Mouse (Mus musculus) thymus, postnatal 10 days (tissue): ENCODE data around the gene Clk2.
"Not testable (repeated sequence)": the region's sequence is repeated elsewhere in the genome, so short reads cannot be mapped to it uniquely, and the experiment has no call there.

Source experiments
- DNase-seq, 2 experiments: peaks; one replicate each; pipeline ENCODE4 v3.0.0; 2021; ENCODE audit warnings: low spot score in 2 of 2

The Clk2 gene

DNA sequence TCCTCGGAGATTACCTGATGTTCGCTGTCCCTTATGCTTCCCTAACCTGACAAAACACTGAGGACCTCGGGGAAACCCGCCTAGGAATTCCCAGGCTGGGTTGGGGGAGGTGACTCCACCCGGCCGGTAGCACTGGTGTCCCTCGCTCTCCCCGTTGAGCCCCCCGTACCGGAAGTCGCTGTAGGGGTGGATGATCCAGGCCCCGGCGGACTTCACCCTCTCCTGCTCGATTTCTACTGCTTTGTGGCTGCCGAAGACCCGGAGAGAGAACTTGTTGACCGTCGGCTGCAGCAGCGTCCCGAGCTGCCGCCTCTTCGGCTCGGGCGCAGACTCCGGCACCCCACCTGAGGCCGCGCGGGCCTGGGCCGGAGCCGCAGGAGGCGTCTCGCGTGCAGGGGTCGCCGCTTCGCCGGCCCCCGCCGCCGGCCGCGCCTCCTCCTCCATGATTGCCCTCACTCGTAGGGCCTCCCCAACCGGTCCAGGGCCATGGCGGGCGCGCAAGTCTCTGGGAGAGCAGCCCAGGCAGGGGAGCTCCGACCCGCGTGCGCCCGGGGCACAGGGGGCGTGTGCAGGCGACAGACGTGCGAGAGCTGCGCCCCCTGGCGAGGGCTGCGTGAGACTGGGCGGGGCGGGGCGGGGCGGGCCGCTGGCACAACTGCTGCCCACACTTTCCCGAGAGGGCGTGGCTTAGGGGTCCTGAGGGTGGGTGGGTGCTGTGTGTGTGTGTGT, 4.8 kb upstream of the Clk2 start, which contains the start of gene Hcn3:
TSS of gene Hcn3 (minus strand) at position 581 of the 729 bp plus-strand sequence.
- peak; percentile 65 to 89 for DNase-seq

DNA sequence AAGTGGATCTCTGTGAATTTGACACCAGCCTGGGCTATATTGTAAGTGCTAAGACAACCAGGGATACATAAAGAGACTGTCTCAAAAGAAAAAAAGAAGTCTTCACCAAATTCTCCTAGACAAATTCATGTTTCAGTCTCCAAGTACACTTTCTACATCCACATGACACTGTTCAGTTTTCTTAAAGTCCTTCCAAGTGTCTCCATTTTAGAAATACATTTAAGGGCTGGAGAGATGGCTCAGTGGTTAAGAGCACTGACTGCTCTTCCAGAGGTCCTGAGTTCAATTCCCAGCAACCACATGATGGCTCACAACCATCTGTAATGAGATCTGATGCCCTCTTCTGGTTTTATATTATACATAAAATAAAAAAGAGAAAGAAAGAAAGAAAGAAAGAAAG, 3.4 kb upstream of the Clk2 start:
- not testable (repeated sequence) for DNase-seq

DNA sequence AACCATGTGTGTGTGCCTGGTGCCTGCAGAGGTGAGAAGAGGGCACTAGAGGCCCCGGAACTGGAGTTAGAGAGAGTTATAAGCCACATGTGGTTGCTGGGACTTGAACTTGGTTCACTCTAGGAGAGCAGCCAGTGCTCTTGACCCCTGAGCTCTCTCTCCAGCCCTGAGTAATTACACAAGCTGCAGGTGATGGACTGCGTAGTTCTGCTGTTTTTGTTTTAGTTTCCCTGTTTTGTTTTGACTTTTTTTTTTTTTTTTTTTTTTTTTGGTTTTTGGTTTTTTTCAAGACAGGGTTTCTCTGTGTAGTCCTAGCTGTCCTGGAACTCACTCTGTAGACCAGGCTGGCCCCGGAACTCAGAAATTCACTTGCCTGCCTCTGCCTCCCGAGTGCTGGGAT, 2.8 kb upstream of the Clk2 start:
- no peak for DNase-seq

DNA sequence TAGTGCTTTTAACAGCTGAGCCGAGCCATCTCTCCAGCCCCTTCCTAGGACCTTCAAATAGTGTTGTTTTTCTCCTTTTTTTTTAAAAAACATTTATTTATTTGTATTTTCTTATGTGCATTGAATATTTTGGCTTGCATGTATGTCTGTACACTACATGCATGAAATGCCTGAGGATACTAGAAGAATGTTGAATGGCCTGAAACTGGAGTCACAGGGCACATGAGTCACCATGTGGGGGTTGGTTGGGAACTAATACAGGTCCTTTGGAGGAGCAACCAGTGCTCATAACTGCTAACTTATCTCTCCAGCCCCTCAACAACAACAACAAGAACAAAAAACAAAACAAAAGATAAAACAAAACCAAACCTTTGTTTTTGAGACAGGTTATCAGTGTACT, 1.5 kb upstream of the Clk2 start:
- no peak for DNase-seq

DNA sequence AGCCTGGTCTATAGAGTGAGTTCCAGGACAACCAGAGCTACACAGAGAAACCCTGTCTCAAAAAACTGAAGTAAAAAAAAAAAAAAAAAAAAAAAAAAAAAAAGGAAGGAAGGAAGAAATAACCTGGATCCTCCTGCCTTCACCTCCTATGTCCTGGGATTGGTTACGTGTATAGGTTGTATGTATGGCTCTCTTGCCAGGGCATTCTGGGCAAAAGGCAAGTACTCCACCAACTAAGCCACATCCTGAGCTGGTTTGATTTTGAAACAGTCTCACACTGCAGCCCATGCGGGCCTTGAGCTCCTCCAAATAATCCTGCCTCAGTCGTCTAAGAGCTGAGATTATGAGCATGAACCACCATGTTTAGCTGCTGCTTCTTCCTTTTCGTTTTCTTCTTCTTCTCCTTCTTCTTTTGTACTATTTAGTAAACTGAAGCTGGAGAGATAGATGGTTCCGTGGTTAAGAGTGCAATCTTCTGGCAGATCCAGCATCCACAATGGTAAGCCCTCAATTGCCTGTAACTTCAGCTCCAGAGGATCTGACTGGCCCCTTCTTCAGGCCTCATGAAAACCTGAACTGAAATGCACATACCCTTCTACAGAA, 851 bp upstream of the Clk2 start:
- DNase-seq = peak in 1 of 2 experiments; percentile 15

DNA sequence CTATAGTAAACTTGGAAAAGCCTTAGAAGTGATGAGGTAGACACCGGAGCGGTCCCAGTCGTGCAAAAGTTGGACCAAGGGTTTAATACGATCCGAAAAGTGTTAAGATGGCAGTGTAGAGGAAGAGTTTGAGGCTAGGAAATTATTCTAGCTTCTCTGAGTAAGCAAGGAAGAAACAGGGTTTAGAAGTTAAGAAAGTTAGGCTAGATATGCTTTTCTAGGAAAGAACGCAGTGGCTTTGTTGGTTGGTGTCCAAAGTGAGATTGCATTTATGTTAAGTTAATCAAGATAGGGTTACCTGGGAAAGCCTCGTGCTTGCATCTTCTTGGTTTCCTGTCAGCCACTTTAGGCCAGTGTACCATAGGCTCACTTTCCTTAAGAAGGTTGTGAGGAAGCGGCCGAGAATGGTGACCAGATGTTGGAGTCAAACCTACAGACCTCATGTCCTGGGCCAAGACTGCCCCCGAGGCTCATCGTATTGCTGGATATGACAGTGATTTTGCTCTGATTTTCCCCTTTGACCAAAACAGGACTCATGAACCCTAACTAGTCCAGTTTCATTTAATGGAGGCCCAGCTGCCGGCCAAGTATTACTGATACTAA, 774 bp downstream of the Clk2 start:
- DNase-seq = no peak

DNA sequence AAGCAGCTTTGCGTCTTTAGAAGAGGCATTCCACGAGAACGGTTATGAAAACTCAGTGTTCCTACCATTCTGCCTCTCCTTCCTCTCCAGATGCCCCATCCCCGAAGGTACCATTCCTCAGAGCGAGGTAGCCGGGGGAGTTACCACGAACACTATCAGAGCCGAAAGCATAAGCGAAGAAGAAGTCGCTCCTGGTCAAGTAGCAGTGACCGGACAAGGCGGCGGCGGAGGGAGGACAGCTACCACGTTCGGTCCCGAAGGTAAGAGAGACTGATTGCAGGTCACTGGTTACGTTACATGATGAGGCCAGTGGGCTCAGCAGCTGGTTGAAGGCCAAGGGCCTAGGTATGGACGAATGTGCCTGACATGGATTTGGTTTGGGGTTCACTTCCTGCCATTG, 2.4 kb downstream of the Clk2 start:
- no peak for DNase-seq

DNA sequence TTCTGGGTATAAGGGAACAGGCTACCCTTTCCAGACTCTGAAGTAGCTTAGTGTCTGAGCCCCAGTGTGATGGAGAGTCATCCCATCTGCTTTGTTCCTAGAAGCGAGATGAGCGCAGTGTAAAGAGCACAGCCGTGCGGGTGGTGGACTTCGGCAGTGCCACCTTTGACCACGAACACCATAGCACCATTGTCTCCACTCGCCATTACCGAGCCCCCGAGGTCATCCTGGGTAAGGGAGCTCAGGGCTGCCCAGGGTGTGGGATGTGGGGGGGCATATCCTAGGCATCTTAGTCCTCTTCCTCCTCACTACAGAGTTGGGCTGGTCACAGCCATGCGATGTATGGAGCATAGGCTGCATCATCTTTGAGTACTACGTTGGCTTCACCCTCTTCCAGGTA, 10.2 kb downstream of the Clk2 start:
- no peak for DNase-seq

DNA sequence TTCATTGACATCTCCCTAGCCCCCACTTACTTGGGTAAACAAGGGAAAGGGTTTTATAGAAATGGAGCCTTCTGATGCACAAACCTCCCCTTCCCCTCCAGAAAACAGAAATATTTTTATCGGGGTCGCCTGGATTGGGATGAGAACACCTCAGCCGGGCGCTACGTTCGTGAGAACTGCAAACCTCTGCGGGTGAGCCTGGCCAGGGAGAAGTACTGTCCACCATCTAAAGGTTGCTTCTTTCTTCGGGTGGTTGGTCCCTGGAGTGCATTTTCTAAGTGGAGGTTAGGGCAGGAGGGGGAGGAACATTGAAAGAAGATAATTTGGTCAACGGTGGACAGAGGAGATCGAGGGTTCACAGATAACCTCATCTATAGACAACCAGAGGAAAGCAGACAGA, 10.9 kb downstream of the Clk2 start:
- DNase-seq = no peak

DNA sequence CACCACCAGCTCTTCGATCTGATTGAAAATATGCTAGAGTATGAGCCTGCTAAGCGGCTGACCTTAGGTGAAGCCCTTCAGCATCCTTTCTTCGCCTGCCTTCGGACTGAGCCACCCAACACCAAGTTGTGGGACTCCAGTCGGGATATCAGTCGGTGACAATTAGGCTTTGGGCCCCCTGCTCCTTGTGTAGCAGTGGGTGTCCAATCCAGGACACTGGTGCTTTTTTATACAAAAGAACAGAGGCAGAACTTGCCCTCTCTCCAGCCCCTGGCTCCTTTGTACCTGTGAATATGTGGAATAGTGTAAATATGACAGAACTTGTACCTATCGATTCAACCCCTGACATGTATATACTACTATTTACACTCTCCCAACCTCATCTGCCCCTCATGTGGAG, 11.8 kb downstream of the Clk2 start:
- DNase-seq = no peak

DNA sequence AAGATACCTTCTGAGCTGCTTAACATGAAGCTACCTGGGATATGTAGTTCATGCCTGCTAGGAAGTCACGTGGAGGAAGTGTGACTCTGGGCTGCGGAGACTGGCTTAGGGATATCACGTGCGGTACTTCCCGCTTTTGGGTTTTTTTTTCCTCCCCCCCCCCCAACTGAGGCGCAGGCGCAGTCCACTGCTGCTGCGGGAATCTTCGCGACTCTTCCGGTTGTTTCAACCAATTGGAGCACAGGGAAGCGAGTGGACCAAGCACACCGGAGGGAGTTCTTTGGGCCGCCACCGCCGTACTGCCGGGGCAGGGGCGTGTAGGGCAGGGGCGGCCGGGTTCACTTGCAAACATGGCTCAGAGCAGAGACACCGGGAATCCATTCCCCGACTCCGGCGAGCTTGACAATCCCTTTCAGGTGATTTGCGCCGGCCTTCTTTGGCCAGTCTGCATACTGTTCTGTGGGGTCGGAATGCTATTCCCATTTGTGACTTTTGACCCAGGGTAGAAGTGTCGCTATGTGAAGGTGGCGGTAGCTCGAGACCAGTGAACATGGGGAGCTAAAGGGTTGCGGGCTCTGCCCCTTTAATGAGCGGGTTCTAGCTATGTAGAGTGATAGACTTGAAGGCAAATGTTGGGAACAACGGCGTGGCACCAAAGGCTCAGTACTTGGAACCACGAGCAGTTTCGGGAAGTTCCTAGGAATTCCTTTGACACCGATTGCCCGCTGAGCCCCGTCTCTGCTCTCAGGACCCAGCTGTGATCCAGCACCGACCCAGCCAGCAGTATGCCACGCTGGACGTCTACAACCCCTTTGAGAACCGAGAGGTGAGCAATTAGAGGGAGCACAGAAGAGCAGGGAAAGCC, 12.9 kb downstream of the Clk2 start, which contains the start of gene Scamp3:
TSS of gene Scamp3 (plus strand) at position 232 of the 865 bp plus-strand sequence.
- DNase-seq = peak; percentile 76 to 82

DNA sequence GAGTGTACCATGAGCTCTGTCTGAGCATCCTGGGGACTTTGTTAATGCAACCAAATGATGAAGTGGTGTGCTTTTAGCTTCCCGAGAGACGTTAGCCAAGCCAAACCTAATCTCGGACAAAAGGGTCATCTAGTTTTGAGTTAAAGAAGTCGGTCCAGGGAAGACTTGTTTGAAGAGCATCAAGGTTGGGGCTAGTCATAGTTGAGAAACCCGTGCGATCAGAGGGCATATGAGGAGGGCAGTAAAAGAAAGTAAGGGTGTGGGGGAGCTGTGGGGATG, 13.5 kb downstream of the Clk2 start:
- DNase-seq = no peak

DNA sequence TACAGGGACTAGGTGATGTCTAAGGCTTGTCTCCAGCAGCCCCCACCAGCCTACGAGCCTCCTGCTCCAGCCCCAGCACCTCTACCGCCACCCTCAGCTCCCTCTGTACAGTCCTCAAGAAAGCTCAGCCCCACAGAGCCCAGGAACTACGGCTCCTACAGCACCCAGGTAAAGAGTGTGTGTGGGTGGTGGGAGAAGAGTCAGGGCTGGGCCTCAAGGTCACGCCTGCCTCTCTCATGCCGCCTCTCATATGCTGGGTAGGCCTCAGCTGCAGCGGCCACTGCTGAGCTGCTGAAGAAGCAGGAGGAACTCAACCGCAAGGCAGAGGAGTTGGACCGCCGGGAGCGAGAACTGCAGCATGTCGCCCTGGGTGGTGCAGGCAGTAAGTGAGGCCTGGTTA, 14.5 kb downstream of the Clk2 start:
- DNase-seq = no peak

DNA sequence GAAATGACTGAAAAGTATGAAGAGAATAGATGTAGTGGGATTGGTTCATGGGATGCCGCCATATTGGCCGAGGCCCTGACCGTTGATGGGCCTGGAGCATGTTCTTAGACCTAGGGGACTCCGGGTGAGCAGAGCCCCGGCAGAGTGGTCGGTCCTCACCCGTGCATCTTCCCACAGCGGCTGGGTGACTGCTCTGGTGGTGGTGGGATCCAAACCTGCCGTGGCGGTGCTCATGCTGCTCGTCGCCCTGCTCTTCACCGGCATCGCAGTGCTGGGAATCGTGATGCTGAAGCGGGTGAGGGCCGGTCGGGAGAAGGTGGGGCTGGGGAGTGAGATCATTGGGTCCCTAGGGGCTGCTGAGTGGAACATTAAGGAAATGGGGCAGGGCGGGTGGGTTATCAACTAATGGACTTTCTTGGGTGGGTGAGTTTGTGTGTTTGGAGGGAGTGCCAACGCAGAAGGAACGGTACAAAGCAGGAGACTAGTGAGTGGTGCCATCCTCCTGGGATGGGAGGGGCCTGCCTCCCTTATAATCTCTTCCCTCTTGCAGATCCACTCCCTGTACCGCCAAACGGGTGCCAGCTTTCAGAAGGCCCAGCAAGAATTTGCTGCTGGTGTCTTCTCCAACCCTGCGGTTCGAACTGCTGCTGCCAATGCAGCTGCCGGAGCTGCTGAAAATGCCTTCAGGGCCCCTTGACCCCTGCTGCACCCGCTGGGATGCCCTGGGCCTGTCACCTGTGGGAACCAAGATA, 17.3 kb downstream of the Clk2 start:
- DNase-seq = no peak

DNA sequence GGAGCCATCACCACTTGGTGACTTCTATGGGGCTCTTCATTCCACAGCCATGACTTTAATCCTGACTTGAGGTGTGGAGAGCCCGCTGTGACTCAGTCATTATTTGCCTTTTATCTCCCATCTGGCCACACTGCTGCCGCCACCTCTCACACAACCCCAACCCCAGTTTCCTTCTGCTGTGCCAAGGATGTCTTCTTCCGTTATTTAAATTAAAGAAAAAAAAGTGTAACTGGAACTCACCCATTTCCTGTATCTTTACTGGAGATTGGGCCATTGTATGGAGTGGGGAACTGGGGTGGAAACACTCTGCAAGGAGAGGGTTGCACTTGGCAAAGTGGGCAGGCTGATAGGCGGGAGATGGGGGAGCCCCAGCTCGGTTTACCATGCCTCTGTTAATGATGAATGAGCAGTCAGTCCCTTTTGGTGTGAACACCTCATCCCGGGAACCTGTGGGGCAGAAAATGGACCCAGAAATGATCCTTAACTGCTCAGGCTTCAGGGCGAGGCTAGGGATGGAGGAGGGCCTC, 18.0 kb downstream of the Clk2 start:
- DNase-seq = no peak

DNA sequence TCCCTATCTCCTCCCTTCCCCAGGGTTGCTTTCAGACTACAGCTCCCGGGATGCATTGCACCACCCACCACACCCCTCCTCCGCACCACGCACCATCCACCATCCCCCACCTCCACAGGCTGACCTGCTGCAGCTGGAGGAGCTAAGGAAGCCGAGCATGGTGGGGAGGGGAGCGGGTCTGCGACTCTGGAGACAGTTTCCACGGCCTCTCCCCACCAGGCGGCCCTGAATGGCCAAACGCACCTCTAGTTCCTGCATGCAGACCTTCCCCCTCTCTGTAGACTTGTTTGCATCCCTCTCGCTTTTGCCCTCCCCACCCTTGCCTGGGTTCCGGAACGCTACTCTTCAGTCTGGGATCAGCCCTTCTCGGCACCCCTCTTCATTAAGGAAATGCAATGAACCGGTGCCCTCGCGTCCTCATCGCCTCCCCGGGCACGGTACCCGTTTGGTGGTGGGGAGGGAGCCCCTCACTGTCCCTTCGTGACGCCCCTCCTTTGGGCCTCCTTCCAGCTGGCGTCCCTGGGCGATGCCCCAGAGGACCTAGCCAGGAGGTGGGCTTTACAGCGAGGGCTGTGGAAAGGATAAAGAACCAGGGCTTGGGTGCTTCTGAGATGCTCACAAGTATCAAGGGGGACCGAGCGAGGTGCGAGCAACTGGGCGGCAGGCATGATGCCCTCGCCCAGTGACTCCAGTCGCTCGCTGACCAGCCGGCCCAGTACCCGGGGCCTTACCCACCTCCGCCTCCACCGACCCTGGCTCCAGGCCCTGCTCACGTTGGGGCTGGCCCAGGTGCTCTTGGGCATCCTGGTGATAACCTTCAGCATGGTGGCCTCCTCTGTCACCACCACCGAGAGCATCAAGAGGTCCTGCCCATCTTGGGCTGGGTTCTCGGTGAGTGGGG, 18.7 kb downstream of the Clk2 start, which contains the start of gene Fam189b:
TSS of gene Fam189b (plus strand) at position 86 of the 901 bp plus-strand sequence.
- peak; percentile 82 to 88 for DNase-seq

DNA sequence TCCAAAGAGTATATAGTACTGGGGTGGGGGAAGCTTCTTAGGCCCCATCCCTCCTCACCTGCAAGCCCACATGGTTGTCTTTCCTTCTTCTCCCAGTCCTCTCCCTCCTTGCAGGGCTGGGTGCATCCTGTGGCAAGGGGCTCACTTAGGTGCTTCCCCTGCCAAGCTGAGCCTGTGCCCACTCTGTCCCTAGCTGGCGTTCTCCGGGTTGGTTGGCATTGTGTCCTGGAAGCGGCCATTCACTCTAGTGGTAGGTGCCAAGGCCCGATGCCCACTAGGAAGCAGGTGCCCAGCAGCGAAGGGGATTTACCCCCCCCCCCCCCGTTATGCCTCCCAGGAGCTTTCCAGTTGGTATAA, 19.3 kb downstream of the Clk2 start:
- no peak for DNase-seq

DNA sequence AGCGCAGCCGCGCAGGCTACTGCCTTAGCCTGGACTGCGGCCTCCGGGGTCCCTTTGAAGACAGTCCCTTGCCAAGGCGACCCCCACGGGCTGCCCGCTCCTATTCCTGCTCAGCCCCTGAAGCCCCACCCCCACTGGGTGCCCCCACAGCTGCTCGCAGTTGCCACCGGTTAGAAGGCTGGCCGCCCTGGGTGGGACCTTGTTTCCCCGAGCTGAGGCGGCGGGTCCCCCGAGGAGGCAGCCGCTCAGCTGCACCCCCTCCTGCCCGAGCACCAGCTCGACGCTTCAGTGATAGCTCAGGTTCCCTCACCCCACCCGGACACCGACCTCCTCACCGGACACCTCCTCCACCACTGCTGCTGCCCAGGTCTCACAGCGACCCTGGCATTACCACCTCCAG, 22.6 kb downstream of the Clk2 start:
- DNase-seq = peak; percentile 82 to 83

DNA sequence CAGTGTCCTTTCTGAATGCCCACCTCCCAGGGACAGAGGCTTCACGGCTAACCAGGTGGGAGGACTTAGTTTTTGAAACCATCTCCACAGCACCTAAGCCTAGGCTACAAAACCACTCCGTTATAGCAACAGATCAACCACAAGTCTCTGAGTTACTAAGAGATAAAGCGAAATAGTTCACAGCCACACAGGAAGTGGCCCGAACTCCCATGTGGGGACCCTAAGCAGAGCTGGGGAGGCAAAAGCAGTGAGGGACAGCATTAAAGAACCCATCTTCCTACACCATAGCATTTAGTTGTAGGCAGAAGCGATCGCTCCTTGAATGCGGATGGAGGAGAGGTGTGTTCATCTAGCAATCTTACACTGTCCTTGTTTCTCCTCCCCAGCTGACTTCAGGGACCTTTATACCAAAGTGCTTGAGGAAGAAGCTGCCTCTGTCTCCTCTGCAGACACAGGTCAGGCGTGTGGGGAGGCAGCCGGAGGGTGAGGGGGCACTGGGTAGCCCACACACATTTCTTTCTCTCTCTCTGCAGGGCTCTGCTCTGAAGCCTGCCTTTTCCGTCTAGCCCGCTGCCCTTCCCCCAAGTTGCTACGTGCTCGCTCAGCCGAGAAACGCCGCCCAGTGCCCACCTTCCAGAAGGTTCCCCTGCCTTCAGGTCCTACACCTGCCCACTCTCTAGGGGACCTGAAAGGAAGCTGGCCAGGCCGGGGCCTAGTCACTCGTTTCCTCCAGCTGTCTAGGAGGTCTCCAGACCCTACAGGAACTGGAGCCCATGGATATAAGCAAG, 23.3 kb downstream of the Clk2 start:
- peak; percentile 54 to 60 for DNase-seq

DNA sequence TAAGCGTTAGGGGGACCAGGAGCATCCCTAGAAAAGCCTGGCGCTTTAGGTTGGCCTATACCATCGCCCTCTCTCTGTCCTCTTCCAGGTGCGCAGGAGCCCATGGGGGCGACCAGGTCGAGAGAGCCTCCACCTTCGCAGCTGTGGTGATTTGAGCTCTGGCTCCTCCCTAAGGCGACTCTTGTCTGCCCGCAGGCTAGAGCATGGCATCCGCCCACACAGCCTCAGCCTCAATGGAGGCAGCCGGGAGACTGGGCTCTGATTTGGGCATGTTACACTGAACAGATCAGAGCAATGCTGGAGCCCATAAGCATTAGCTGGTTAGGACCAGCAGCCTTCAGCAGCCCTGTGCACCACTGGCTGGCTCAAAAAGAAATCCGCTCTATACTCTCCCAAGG, 23.9 kb downstream of the Clk2 start:
- DNase-seq = peak; percentile 52 to 54
